Mouse (Mus musculus): Measurements from ENCODE around the gene Olfr437.

GRCm38 (mm10) chr6:43205355-43205754 lies 42.3 kb downstream of the Olfr437 start:
- TF ChIP-seq POLR2A (IDR thresholded peaks at IDR 0.05; ENCODE audit: insufficient read length, low read depth) = no peak
- no peak for TF ChIP-seq MAX (IDR thresholded peaks at IDR 0.05; ENCODE audit: low read depth)
- TF ChIP-seq USF1 (IDR thresholded peaks at IDR 0.05; ENCODE audit: low read depth) = no peak
